Mouse (Mus musculus) adrenal gland, postnatal 25 days (tissue): ENCODE measurements at regions not wholly inside any gene's neighbourhood (a gene's known extent, or its start where the extent isn't known, plus 50 kb on each side); places are given as distances from the start of the nearest gene placed in this dataset.
"Not testable (repeated sequence)": the region's sequence is repeated elsewhere in the genome, so short reads cannot be mapped to it uniquely, and the experiment has no call there.

Experiments
- DNase-seq: peaks from one replicate; pipeline ENCODE4 v3.0.0; 2021; ENCODE audit warnings: mixed read lengths

DNA sequence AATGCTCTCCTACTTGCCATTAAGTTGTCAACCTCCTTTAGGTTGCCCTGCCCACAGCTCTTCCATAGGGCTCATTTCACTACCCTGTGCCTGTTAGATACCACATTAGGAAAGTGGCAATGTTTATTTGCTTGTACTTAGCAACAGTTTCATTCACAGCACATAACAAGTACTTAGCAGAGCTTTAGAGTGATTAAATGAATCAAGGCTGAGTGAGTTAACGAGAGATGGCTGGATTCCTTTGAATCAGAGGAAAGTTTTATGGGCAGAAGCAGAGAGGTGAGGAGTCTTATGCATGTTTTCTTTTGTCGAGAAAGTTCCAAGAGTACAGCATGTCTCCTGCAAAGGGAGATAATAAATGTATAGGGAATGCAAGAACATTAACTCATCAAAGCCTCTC is 60.5 kb downstream of the Ptgs2 start:
- DNase-seq, result no peak

DNA sequence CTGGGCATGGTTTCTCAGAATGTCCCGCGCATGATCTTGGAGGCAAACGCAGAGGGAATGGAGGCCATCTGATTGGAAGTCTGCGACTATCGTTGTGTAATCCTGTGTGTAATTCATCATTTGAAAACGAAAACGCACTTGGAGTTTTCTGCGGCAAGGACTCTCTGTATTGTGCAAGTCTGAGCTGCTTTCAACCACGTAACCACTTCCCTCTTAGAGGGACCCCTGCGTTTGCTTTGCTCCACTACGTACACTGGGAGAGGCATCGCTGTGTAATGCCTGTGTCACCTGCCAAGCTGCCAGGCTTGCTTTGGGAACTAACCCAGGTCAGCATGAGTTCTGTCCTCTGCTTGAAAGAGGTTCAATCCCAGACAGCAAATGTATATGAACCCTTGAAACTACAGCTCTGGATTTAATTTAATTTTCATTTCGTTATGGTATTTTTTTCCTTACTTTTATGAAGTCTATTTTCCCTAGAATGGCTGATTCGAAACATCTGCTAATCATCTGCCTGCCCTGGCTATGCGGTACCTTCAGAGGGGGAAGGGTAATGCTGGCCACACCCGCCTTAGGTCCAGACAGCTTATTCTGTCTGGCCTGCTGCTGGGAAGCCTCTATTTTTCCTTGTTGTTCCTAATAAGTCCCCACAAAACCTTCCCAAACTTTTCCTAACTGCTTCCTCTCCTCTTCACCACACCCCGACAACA is 65.2 kb downstream of the Ptgs2 start:
- peak; percentile 5 for DNase-seq

DNA sequence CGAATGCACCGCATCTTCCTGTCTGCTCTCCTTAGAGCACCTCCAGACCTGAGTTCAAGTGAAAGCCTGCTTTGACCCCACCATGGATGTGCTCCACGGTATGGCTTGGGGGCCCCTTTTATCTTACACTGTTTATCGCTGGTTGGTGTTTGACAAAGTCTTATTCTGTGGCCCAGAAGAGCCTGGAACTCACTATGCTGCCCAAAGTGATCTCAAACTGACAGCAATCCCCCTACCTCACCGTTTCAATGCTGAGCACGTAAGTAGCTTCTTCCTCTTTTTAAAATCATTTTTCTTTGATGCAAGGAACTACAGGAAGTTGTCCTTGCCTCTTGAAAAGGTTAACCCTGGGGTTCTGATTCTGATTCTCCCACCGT is 65.8 kb downstream of the Ptgs2 start:
- DNase-seq, result no peak

DNA sequence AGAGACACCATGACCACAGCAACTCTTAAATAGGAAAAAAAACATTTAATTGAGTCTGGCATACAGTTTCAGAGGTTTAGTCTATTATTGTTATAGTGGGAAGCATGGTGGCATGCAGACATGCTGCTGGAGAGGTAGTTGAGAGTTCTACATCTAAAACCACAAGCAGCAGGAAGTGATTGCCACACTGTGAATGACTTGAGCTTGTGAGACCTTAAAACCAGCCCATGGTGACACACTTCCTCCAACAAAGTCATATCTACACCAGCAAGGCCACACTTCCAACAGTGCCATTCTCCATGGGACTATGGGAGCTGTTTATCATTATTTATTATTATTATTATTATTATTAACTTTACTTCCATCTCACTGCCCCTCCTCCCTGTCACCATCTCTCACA is 67.3 kb downstream of the Ptgs2 start:
- no peak for DNase-seq

DNA sequence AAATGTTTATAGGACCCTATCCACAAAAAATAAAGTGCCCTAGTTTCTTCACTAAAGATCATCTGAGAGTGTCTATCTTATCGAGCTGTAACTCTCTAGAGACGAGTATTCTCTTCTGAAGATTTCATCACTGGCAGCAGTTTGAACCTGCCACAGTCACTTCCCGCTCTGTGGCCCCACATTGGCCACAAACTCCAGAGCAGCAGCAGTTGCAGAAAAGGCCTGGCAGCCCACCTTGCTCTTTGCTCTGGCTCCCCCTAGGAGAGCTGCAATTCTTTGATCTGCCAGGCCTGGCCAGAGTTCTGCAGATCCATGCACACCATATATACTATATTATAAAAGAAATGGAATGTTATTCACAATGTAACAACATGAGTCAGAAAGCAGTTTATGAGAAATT is 74.4 kb downstream of the Ptgs2 start:
- no peak for DNase-seq

DNA sequence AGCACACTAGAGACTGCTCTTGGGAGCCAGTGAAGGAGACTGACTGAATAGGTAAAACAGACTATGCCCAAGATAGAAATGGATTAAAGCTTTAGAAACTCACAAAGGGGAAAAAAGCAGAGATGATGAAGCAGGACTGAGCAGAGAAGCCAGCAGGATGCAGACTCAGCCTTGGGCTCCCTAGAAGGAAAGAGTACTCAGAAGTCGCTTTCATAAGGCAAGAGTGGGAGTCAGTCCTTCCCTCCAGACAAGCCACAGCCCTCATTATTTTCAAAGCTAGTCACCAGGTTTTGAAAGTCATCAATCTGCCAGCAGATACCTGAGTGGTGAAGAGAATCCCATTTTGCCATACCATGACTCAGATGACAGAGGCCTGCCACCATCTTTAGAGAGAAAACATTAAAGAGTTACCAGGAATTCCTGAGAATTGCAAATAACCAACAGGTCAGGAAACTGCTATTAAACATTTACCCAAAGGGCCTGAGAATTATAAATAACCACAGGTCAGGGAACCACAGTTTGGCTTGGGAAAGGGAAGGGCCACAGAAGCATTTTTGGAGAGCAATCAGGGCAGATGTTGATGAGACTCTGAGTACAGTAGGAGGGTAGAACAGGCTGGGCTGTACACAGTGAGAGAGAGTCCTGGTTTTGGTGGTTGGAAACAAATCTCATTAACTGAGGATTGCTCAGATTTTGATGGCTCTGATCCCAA is 77.4 kb downstream of the Ptgs2 start:
- DNase-seq, result no peak

DNA sequence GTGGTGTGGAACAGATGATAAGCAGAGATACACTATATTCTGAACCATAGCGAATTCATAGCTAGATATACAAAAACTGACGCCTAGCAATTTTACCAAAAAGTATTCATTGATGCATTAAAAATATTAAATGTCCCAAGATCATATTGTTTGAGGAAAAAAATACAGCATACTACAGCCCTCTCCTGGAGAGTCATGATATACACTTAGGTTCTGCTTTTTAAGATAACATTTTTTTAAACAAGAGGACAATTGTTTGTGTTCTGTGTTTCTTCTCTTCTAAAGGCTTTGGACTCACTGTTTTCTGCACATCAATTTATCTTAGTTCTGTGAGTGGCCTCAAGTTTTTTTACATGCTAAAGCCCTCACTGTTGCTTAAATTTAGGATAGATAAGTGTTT is 102.2 kb downstream of the Ptgs2 start:
- no peak for DNase-seq

DNA sequence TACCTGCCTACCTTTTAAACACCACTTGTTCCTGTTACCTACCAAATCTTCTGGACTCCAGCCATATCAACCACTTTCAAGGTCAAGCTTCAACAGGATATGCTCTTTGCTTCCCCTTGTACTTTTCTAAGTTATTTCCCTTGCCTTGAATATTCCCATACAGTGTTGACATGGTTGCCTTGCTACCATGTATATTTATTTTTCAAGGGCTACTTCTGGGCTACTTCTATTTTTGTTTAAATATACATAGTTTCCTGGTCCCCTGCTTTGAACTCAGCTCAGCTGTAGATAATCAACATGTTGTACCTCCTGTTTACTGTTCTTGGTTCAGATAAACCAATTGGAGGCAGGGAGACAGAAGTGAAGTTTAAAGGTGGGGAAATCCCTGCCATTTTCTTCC is 106.8 kb upstream of the Pdc start:
- DNase-seq, result no peak

DNA sequence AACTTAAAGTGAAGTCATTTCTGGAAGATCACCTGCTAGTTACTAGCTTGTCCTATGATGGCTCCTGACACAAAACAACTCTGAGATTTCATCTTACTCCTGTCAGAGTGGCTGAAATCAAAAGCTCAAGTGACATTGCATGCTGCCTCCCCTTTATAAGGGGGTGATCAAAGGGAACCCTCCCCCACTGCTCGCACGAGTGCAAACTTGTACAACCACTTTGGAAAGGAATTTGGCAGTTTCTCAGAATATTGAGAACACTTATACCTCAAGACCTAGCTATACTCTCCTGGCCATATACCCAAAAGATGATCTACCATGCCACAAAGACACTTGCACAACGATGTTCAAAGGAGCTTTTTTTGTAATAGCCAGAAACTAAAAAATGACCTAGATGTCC is 102.5 kb upstream of the Pdc start:
- DNase-seq, result no peak

DNA sequence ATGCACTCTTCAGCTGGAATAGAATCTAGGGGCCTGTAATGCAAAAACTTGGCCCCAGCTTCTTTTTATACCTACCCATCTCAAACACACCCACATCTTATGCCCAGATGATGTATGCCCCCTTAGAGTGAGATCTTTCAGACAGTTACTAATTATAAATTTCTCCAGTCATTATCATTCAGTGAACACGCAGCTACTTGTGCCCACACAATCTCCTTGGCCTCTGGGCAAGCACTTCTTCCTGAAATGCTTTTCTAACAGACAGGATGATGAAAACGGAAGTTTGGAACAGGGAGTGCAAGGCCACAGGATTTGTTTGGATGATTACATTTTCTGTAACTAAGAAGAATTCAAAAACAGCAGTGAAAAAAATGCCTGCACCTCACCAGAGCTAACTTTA is 100.4 kb upstream of the Pdc start:
- no peak for DNase-seq

DNA sequence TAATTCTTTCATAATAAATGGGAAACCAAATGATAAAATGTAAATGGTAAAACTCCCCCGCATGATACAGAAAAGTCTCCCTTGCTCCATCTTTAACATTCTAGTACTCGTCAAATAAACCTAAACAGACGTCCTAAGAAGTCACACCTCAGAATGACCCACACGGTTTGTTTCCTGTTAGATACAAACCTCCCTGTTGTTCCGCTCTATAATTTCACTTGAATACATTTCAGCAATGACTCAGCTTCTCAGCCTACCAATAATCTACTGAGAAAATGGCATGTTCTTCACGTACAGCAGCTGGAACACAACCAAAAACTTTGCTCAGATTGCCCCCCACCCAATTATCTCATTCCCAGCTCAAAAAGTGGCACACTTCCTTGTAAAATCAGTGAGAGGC is 93.7 kb upstream of the Pdc start:
- no peak for DNase-seq

DNA sequence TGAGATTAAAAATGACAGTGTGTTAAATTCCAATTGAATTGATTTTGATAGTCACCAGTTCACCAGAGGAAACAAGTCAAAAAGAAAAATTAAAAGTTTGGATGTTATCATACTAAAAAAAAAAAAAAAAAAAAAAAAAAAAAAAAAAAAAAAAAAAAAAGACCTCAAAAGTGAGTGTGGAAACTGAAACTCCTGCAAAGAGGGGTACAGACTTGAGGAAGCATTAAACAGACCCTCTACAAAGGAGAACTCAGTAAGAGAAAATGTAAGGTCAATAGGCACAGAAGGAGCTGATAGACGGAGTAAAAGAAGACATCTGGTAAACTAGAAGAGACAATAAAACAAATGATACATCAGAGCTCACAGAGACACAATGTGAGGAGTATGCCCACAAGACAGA is 79.7 kb upstream of the Pdc start:
- not testable (repeated sequence) for DNase-seq

DNA sequence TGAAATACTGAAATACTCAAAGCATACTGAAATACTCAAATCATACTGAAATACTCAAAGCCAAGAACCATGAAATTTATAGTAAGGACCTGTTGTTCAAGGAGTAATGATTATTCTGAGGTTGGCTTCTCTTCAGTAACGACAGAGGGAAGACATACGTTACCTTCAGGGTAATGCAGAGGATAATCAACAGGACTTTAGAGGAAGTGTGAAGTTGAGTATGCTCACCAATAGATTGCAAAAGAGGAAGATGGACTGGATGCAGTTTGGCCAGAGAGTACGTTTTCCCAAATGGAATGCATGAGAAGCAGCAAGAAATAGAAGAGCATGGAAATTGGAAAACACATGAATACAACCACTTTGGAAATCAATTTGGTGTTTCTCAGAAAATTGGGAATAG is 79.1 kb upstream of the Pdc start:
- DNase-seq, result no peak

DNA sequence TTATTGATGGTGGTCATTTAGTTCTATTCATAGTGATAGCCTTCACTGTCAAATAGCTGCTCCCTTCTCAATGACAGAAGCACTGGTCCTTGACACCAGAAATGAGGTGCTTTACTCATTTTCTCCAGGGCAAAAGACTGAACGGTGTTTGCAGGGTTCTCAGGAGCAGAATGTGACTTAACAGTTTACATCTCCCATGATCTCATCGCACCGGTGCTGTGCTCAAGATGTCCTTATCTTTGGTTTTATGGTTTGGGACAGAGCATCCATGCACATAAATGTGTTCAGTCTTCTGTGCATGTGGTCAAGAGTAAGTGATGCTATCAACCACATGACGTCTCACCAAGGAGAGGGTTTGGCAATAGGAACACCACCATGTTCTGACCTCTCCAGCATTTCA is 78.1 kb upstream of the Pdc start:
- DNase-seq, result no peak

DNA sequence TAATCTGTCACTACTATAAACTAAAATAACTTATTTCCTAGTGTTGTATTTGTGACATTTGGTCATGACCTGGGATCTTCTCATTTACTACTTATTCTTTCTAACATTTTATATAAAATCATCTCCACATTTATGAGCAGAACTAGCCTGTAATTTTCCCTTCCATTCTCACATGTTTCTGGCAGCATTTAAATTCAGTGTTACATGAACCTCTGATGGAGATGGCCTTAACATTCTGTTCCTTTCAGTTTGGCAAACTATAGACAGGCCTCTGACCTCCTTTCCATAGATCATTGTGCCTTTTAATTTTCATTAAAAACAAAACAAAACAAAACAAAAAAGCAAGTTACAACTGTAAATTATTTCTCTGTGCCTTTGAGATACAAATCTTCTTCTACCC is 77.1 kb upstream of the Pdc start:
- no peak for DNase-seq

DNA sequence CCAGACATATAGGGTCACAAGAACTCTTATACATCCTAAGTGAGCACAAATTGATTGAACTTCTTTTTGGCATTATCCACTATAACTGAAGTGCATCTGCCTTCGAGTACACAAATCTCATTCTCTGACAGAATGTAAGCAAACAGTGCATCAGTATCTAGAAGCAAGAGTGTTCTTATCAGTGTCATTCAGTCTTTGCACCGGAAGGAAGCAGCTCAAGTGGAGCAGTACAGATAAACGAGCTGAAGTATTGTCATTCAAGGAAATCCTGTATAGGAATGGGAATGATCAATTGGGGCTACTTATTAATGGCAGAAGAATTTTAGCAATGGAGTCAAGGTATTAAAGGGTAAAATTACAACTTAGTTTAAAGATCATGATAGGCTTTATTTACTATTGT is 74.3 kb upstream of the Pdc start:
- no peak for DNase-seq

DNA sequence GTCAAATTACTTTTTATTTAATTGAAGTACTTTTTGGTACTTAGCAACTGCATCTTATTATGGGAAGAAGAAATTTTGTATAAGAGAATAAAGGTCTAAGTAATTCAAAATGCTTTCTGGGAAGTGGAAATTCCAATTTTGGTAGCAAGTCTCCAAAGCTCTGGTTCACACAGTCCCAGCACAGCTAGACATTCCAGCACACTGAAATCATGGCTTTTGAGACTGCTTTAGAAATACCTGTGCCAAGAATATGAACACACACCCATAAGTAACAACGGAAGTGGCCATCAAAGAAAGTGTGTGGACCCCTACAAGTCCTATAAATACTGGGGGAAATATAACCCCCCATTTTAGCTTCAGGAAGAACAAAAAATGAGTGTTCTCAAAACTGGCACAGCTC is 67.8 kb upstream of the Pdc start:
- no peak for DNase-seq

DNA sequence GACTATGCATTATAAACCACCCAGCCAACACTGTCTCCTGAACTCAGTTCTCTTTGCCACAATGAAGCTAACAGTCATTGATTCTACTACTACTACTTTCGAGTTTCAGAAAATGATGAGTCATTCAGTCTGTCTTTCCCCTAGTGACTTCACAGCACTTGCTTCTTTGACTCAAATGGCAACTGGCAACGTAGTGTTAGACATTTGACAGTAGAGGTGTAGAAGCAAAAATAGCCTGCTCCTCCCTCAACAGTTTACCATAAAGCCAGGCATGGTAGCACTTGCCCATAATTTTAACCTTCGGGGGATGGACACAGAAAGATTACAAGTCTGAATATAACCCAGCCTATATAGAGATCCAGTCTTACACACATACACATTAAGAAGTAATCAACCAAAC is 67.3 kb upstream of the Pdc start:
- no peak for DNase-seq

DNA sequence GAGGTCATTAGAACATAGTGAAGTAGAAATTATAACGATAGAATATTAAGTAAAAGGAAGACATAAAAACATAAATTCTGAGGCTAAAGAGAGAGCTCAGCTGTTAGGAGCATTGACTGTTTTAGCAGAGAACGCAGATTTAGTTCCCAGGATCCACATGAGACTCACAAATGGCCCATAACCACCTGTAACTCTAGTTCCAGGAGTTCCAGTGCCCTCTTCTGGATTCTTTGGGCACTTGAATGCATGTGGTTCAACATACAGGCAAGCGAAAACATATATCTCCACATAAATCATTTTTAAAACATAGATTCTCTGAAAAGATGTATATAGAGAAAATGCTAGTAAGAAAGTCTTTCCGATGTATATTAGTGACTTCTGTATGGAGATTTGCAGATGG is 61.6 kb upstream of the Pdc start:
- no peak for DNase-seq

DNA sequence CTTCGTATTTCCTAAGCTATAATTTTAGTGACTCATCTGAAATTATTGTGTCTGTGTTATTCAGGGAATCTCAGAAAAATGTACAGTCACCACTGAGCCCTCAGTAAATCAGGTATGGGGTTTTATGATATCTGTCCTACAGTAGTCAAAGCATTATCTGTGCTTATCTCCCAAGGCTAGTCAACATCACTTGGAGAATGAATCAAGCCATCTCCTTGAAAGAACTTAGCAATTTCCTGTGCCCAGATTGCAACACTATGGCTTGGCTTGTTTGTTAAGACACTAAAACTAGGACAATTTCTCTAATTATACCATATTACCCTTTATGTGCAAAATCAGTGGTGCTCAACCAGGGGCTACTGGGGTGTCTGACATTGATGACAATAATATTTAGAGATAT is 58.9 kb upstream of the Pdc start:
- DNase-seq, result no peak

DNA sequence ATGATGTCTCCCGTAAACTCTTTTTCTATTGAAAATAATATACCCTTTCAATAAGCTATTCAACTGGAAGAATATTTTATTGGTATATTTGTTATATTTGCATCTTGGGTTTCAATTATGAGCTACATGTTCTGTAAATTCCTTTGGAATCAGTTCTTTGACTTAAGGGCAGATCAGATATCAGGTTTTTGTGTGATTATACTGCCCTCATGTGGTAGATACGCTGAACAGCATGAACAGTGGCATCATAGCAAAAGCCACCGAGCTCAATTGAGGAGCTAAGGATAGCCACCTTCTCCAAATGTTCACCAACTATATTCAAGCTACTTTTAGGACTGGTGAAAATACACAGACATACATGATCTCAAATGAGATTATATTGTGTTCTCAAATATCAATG is 52.7 kb upstream of the Pdc start:
- no peak for DNase-seq

DNA sequence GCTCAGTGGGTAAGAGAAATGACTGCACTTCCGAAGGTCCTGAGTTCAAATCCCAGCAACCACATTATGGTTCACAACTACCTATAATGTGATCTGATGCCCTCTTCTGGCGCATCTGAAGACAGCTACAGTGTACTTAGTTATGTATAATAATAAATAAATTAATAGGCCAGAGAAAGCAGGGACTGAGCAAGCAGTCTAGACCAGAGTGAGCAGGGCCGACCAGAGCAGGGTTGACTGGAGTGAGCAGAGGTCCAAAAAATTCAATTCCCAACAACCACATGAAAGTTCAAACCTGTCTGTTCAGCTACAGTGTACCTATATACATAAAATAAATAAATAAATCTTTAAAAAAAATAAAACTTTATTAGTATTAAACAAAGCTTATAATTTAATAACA is 52.2 kb upstream of the Pdc start:
- no peak for DNase-seq
